9 mouse cellular contexts compared by ENCODE assay signal in genomic region chr19:7339026-7339425, GRCm38 (mm10). TPM values are rescaled to one million over a fixed set of nuclear protein-coding genes. Genes with fewer than 3 reads are reported as not detected.
DNase-seq lines count a peak whose midpoint lies in the region; ATAC-seq and TF ChIP-seq lines count a peak whose summit lies in the region.
"Had no signal": no experiment of that assay in that cellular context is flagged by ENCODE, and none has a peak within 500 bp of the region (broad histone marks: within the 10 kb centered on the region; RNA-seq: fewer than 3 reads in every experiment).

No protein-coding gene starts in this region.

- no peak for ATAC-seq in heart, embryonic 15.5 days (replicated peaks; ENCODE audit: insufficient number of reproducible peaks, insufficient read depth, low FRiP score, low read depth)
- ATAC-seq: Patski had no signal

- peak overlapping the region; percentile 99 for H3K4me3 ChIP-seq in cortical plate, adult 2 months (ENCODE audit: insufficient read depth, low read length)
- peak overlapping the region; percentile 95 for H3K4me3 ChIP-seq in heart, embryonic 15.5 days
- peak overlapping the region; percentile 92 for H3K4me3 ChIP-seq in midbrain, embryonic 10.5 days

- peak overlapping the region; percentile 90 for H3K4me2 ChIP-seq in heart, embryonic 15.5 days

- peak; percentile 45 to 57 for DNase-seq in heart, adult 18-20 months
- DNase-seq in heart, postnatal 25 days (ENCODE audit: low spot score), result no peak
- DNase-seq in kidney, postnatal 14 days, result peak; percentile 52
- DNase-seq in midbrain, embryonic 10.5 days (ENCODE audit: low spot score), result no peak
- no peak for DNase-seq in cerebellum, adult 11-12 months
- no peak for DNase-seq in layer of hippocampus, postnatal 14 days (ENCODE audit: low spot score in 2 of 2)

- peaks cover 21% of the 10 kb centered on the region for H3K4me1 ChIP-seq in cortical plate, adult 2 months (ENCODE audit: control insufficient read depth, insufficient read depth, low read length)
- peaks cover 56% of the 10 kb centered on the region for H3K4me1 ChIP-seq in heart, embryonic 15.5 days (replicated peaks)
- peaks cover 41% of the 10 kb centered on the region for H3K4me1 ChIP-seq in midbrain, embryonic 10.5 days

- no peak overlapping the region for H3K27ac ChIP-seq in cortical plate, adult 2 months (ENCODE audit: insufficient read depth, low read length)
- peak overlapping the region; percentile 35; the same call in 1 of the 2 replicates for H3K27ac ChIP-seq in heart, embryonic 15.5 days
- H3K27ac ChIP-seq in midbrain, embryonic 10.5 days (replicated peaks), result no peak overlapping the region

- H3K9ac ChIP-seq in heart, embryonic 15.5 days, result peak overlapping the region; percentile 40

- H3K9me3 ChIP-seq in heart, embryonic 15.5 days (replicated peaks), result no peaks in the 10 kb centered on the region
- no peaks in the 10 kb centered on the region for H3K9me3 ChIP-seq in midbrain, embryonic 10.5 days (replicated peaks)

- intact Hi-C loops in heart, postnatal 25 days (cut with DNase I), result no loop called here

- H3K36me3 ChIP-seq in heart, embryonic 15.5 days, result no peaks in the 10 kb centered on the region
- peaks cover 11% of the 10 kb centered on the region for H3K36me3 ChIP-seq in midbrain, embryonic 10.5 days

- WGBS in heart, embryonic 15.5 days, result 25% methylated on average over 5 of the region's 5 CpGs
- 76% methylated on average over 5 of the region's 5 CpGs for WGBS in midbrain, embryonic 10.5 days

- H3K27me3 ChIP-seq in heart, embryonic 15.5 days, result no peaks in the 10 kb centered on the region
- no peaks in the 10 kb centered on the region for H3K27me3 ChIP-seq in midbrain, embryonic 10.5 days (ENCODE audit: low read depth, poor library complexity, severe bottlenecking)
- H3K27me3 ChIP-seq: Patski had no signal

- TF ChIP-seq CTCF in cortical plate, adult 2 months (IDR thresholded peaks at IDR 0.05; ENCODE audit: extremely low read depth, insufficient read depth, low read length), result no peak

- TF ChIP-seq POLR2A in cortical plate, adult 2 months (IDR thresholded peaks at IDR 0.05; ENCODE audit: extremely low read depth, insufficient read depth, low read length), result no peak

RNA-seq across cellular contexts. Expression of gene Mark2, which starts 2.6 kb away (rescaled TPM):
- total RNA-seq in heart, adult 18-20 months (2021), result 10 to 100 TPM; 43.3 to 49.9 TPM
- 10 to 100 TPM; 49.4 to 55.3 TPM for total RNA-seq in heart, postnatal 25 days (2021)
- 102 and 103 TPM in 2 replicates for polyA plus RNA-seq in cortical plate, adult 2 months (2012; rRNA removed)
- polyA plus RNA-seq in heart, embryonic 15.5 days (2015; fragmentation: Nextera tagmentation; extraction: Ambion mirVana), result 26.4 and 38.1 TPM in 2 replicates
- 45.5 and 46.0 TPM in 2 replicates for polyA plus RNA-seq in midbrain, embryonic 10.5 days (2016; fragmentation: Nextera tagmentation; extraction: Ambion mirVana)
- total RNA-seq in layer of hippocampus, postnatal 14 days (2021), result 100 to 1,000 TPM in 1 of 2 experiments, 10 to 100 TPM in 1; 95.9 to 110 TPM

RNA-seq across cellular contexts. Expression of gene Spindoc, which starts 43.8 kb away (rescaled TPM):
- total RNA-seq in heart, adult 18-20 months (2021), result 10 to 100 TPM; 12.9 to 14.9 TPM
- 10 to 100 TPM; 14.1 to 17.5 TPM for total RNA-seq in heart, postnatal 25 days (2021)
- polyA plus RNA-seq in cortical plate, adult 2 months (2012; rRNA removed), result 22.6 and 22.8 TPM in 2 replicates
- polyA plus RNA-seq in heart, embryonic 15.5 days (2015; fragmentation: Nextera tagmentation; extraction: Ambion mirVana), result 16.9 and 18.7 TPM in 2 replicates
- polyA plus RNA-seq in midbrain, embryonic 10.5 days (2016; fragmentation: Nextera tagmentation; extraction: Ambion mirVana), result 43.1 and 51.7 TPM in 2 replicates
- 10 to 100 TPM; 32.8 to 33.9 TPM for total RNA-seq in layer of hippocampus, postnatal 14 days (2021)

Comparison
In these comparisons a context has a peak if more than half of its experiments do, and no peak if none do; other contexts are left out.
1. DNase-seq: peak in heart, adult 18-20 months (2 of 2) and kidney, postnatal 14 days (single experiment); none in heart, postnatal 25 days (single experiment), midbrain, embryonic 10.5 days (single experiment), cerebellum, adult 11-12 months (single experiment) and layer of hippocampus, postnatal 14 days (0 of 2).
2. Peak in every context shown above with its lines, with median percentiles within 50 percentile points of each other: H3K4me3 ChIP-seq.